Mouse (Mus musculus) C2C12 (cell line): ENCODE measurements at regions not wholly inside any gene's neighbourhood (a gene's known extent, or its start where the extent isn't known, plus 50 kb on each side); places are given as distances from the start of the nearest gene placed in this dataset.

Experiments used
- H3K27me3 ChIP-seq: one replicate; pipeline ENCODE4 v1.6.1; 2011; ENCODE audit not compliant: control insufficient read depth, insufficient read depth, insufficient read length
- H3K36me3 ChIP-seq: one replicate; pipeline ENCODE4 v1.6.1; 2011; ENCODE audit not compliant: control insufficient read depth, insufficient read depth
- H3K4me3 ChIP-seq: one replicate; pipeline ENCODE4 v1.5.1; 2011; ENCODE audit warnings: mild to moderate bottlenecking, control low read depth; ENCODE audit not compliant: poor library complexity, insufficient read depth, severe bottlenecking
- H3K79me2 ChIP-seq: one replicate; pipeline ENCODE4 v1.6.1; 2011; ENCODE audit not compliant: control insufficient read depth, insufficient read depth
- H3K79me3 ChIP-seq: one replicate; pipeline ENCODE4 v1.6.1; 2011; ENCODE audit warnings: low read depth, control low read depth
- H3ac ChIP-seq: one replicate; pipeline ENCODE3; 2011; ENCODE audit warnings: low read depth; ENCODE audit not compliant: control insufficient read depth, insufficient read length
- CEBPB ChIP-seq: IDR thresholded peaks from one replicate; pipeline ENCODE4 v1.6.1; 2011; ENCODE audit warnings: low read depth, mild to moderate bottlenecking, control low read depth, moderate library complexity
- CTCF ChIP-seq: IDR thresholded peaks from one replicate; pipeline ENCODE4 v1.5.1; 2011; ENCODE audit not compliant: control insufficient read depth, insufficient read depth, insufficient read length
- FOSL1 ChIP-seq: IDR thresholded peaks from one replicate; pipeline ENCODE4 v1.8.0; 2011; ENCODE audit warnings: mild to moderate bottlenecking, low read length; ENCODE audit not compliant: poor library complexity, insufficient read depth, severe bottlenecking
- MAX ChIP-seq: IDR thresholded peaks from one replicate; pipeline ENCODE4 v1.6.1; 2011; ENCODE audit warnings: mild to moderate bottlenecking, control low read depth
- MYOD1 ChIP-seq: IDR thresholded peaks from one replicate; pipeline ENCODE4 v1.6.1; 2011; ENCODE audit warnings: low read depth; ENCODE audit not compliant: control insufficient read depth, insufficient read length
- MYOG ChIP-seq: IDR thresholded peaks from one replicate; pipeline ENCODE4 v1.6.1; 2011; ENCODE audit not compliant: control insufficient read depth, insufficient read length; ENCODE audit errors: extremely low read depth
- USF1 ChIP-seq: IDR thresholded peaks from one replicate; pipeline ENCODE4 v1.6.1; 2011; ENCODE audit warnings: low read depth, mild to moderate bottlenecking, control low read depth, moderate library complexity

DNA sequence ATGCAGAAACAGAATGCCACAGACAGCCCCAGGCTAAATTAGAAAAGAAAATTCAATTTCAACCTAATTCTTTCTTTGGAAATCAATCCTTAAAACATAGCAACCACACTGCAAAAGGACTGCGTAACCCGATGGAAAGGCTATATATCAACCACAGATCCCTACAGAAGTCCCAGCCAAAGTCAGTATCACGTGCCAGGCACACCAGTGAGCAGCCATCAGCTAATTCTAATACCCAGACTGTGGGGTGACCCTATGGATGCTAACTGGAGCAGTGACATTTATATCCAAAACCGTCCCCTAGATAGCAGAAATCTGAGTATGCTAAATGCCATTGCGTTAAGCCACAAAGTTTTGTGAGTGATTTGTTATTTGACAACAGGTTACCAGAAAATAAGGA, 286.5 kb upstream of the N6amt1 start:
- Histone ChIP-seq H3K36me3 (no peaks in the 10 kb centered on the region), H3K27me3 (no peaks in the 10 kb centered on the region)
- TF ChIP-seq FOSL1: no peak
- TF ChIP-seq MYOG: no peak
- TF ChIP-seq MYOD1: no peak
- no peak for TF ChIP-seq CEBPB
- TF ChIP-seq USF1: no peak
- no peak for TF ChIP-seq CTCF
- no peak for TF ChIP-seq MAX

DNA sequence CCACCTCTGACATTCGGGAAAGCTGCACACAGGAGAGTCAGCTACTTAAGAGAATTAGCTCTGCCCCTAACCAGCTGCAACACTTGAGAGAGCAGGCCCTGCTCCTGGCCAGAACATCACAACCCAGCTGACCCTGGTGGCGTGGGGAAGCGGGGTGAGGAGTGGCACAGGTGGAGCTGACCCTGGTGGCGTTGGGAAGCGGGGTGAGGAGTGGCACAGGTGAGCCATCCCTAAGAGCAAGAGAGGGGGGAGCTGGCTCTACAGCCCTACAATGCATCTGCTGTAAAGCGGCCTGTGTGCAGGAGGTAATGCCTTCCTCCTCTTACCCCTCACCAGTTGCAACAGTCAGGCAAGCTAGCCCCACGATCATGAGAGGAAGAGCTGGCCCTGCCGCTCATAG, 293.5 kb upstream of the N6amt1 start:
- no peak for TF ChIP-seq CTCF
- TF ChIP-seq CEBPB: no peak
- TF ChIP-seq USF1: no peak
- TF ChIP-seq FOSL1: no peak
- TF ChIP-seq MYOG: no peak
- TF ChIP-seq MAX: no peak
- no peak for TF ChIP-seq MYOD1

More for the DNA sequence above, 286.5 kb upstream of the N6amt1 start:
- Histone ChIP-seq H3K4me3 (no peak overlapping the region), H3K79me3 (no peaks in the 10 kb centered on the region), H3ac (no peak overlapping the region), H3K79me2 (no peaks in the 10 kb centered on the region)

GRCm38 (mm10) chr16:87049741-87050383, 304.1 kb upstream of the N6amt1 start:
- Histone ChIP-seq H3K79me3 (no peaks in the 10 kb centered on the region), H3K36me3 (no peaks in the 10 kb centered on the region), H3K79me2 (no peaks in the 10 kb centered on the region), H3K27me3 (no peaks in the 10 kb centered on the region), H3ac (no peak overlapping the region), H3K4me3 (no peak overlapping the region)
- TF ChIP-seq CTCF (no peak), USF1 (no peak), MYOG (no peak), MYOD1 (no peak), CEBPB (no peak), FOSL1 (no peak), MAX (no peak)

More for the DNA sequence above, 293.5 kb upstream of the N6amt1 start:
- Histone ChIP-seq H3K27me3 (no peaks in the 10 kb centered on the region), H3K4me3 (no peak overlapping the region), H3K36me3 (no peaks in the 10 kb centered on the region), H3K79me2 (no peaks in the 10 kb centered on the region), H3K79me3 (no peaks in the 10 kb centered on the region), H3ac (no peak overlapping the region)

DNA sequence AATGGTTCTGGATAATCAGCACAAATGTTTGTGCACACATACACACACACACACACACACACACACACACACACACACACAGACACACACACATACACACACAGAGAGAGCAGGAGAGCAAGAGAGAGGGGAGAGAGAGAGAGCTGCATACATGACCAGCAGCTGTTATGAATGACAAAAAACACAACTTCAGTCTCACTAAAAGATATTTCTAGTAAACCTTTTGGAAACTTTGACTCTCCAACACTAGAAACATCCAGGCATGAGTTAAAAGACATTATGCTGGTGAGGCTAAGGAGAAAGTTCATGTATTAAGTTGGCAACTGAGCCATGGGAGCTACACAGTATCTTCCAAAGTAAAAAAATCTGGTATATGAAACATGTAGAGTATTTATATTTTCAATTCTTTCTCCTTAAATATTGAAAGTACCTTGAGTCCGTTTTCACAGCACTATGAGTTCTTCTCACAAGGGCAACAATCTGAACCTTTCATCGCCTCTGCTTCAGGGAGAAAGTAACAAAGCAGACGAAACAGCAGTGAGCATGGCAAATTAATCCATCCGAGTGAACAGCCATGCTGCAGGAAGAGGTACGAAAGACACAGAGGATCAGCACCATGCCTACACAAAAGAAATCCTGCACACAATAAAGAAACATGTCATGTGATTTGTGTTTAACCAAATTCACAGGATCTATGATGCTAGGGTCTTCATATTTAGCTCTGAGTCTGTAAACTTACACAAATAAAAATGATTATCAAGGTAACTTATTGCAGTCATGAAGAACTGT, 309.0 kb upstream of the N6amt1 start:
- H3K79me2 ChIP-seq: no peaks in the 10 kb centered on the region
- no peak overlapping the region for H3K4me3 ChIP-seq
- H3ac ChIP-seq: no peak overlapping the region
- TF ChIP-seq FOSL1: no peak
- TF ChIP-seq MAX: no peak
- no peak for TF ChIP-seq CTCF
- TF ChIP-seq MYOD1: no peak
- no peak for TF ChIP-seq CEBPB
- no peak for TF ChIP-seq MYOG
- no peak for TF ChIP-seq USF1
- no peaks in the 10 kb centered on the region for H3K79me3 ChIP-seq
- no peaks in the 10 kb centered on the region for H3K27me3 ChIP-seq
- H3K36me3 ChIP-seq: no peaks in the 10 kb centered on the region

GRCm38 (mm10) chr16:87043689-87044088, 310.3 kb upstream of the N6amt1 start:
- no peak for TF ChIP-seq MYOD1
- peak; percentile 46 for TF ChIP-seq CEBPB
- no peak for TF ChIP-seq FOSL1
- no peak for TF ChIP-seq CTCF
- no peak for TF ChIP-seq USF1
- no peak for TF ChIP-seq MAX
- TF ChIP-seq MYOG: no peak
- no peak overlapping the region for H3ac ChIP-seq
- H3K79me3 ChIP-seq: no peaks in the 10 kb centered on the region

More at GRCm38 (mm10) chr16:87043689-87044088, 310.3 kb upstream of the N6amt1 start:
- H3K4me3 ChIP-seq: no peak overlapping the region
- no peaks in the 10 kb centered on the region for H3K27me3 ChIP-seq
- no peaks in the 10 kb centered on the region for H3K36me3 ChIP-seq
- no peaks in the 10 kb centered on the region for H3K79me2 ChIP-seq
